Mouse (Mus musculus): ENCODE measurements around the gene Etfbkmt. TPM values are rescaled to one million over a fixed set of nuclear protein-coding genes. Genes with fewer than 3 reads are reported as not detected.

Etfbkmt gene
- polyA plus RNA-seq, 1 experiment from 2014 or later, result 14.5 TPM

DNA sequence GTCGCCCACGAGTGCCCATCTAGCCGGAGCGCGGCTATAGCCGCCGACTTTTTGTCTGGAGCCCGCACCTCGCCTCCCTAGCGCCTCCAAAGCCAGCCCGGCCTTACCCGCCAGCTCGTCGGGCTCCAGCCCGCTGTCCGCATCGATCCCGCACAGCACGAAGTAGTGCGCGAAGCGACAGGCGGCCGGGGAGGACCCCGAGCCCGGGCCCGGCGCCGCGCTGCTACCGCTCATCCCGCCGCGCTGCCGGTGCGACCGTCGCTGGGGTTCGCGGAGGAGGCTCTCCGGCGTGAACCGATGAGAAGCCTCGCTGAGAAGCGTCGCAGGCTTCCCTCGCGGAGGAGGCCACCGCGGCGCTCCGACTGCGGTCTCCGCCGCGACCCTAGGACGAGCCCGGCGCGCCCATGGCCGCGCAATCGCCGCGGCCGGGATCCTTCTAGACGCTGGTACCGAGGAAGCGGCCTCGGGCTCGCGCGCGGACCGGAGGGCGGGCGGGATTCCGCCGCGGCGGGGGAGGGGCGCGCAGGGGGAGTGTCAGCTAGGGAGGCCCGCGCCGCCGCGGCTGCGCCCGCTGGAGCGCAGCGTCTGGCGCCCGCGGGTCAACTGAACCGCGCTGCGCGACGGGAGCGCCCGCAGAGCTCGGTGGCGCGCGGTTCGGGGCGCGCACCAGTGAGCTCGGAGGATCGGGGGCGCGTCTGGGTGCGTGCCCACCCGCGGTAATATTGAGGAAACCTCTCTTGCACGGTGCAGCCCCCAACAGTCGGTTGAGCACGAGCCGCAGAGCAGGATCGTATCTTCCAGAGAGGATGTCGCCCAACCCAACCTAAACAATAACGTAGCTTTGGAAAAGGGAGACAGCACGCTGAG lies 38.3 kb upstream of the Etfbkmt start, which contains the start of gene Dennd5b:
TSS of gene Dennd5b (minus strand) at position 605 of the 867 bp plus-strand sequence.
- H3K9me3 ChIP-seq (replicated peaks; ENCODE audit: control insufficient read depth, low read length), result no peaks in the 10 kb centered on the region
- H3K36me3 ChIP-seq (ENCODE audit: control insufficient read depth, insufficient read depth), result no peaks in the 10 kb centered on the region
- ATAC-seq (replicated peaks; ENCODE audit: extremely low read depth, insufficient read depth, low FRiP score), result peak; percentile 96
- H3K9ac ChIP-seq (ENCODE audit: low read length), result peak within 1 kb of the TSS; percentile 96
- H3K4me3 ChIP-seq (ENCODE audit: low read length), result peak within 1 kb of the TSS; percentile 97
- WGBS, result under 1% methylated on average over 121 of the region's 124 CpGs
- H3K27ac ChIP-seq (ENCODE audit: low read length), result peak within 1 kb of the TSS; percentile 95
- H3K4me2 ChIP-seq (ENCODE audit: low read depth, low read length), result peak within 1 kb of the TSS; percentile 87
- H3K27me3 ChIP-seq (ENCODE audit: control insufficient read depth, insufficient read depth, low read length), result no peaks in the 10 kb centered on the region
- H3K4me1 ChIP-seq (ENCODE audit: control insufficient read depth, insufficient read depth, low read length), result peaks cover 3% of the 10 kb centered on the region; the same call in 1 of the 2 replicates

DNA sequence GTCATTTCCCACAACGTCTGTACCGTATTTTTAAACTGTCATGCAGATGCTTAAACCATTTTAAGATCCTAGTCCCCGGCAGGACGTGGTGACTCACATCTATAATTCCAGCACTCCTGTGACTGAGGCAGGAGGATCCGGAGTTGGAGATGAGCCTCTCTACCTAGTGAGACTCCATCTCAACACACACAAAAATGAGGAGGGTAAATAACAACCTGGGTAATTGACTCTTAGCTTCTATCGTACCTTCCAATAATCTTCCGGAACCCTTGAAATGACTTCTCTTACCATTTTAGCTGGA lies 37.8 kb upstream of the Etfbkmt start:
- Histone ChIP-seq H3K27ac (ENCODE audit: low read length) (peak overlapping the region; percentile 95), H3K4me1 (ENCODE audit: control insufficient read depth, insufficient read depth, low read length) (peaks cover 3% of the 10 kb centered on the region; the same call in 1 of the 2 replicates), H3K36me3 (ENCODE audit: control insufficient read depth, insufficient read depth) (no peaks in the 10 kb centered on the region), H3K4me3 (ENCODE audit: low read length) (peak overlapping the region; percentile 97), H3K27me3 (ENCODE audit: control insufficient read depth, insufficient read depth, low read length) (no peaks in the 10 kb centered on the region), H3K9ac (ENCODE audit: low read length) (peak overlapping the region; percentile 96), H3K9me3 (replicated peaks; ENCODE audit: control insufficient read depth, low read length) (0 out of 2 replicates have a peak, but pooled peaks cover 2% of the 10 kb centered on the region), H3K4me2 (ENCODE audit: low read depth, low read length) (peak overlapping the region; percentile 87)
- 7% methylated on average over 7 of the region's 7 CpGs for WGBS
- peak; percentile 46 for ATAC-seq (replicated peaks; ENCODE audit: extremely low read depth, insufficient read depth, low FRiP score)

GRCm38 (mm10) chr6:149103451-149103850 lies 36.2 kb upstream of the Etfbkmt start:
- Histone ChIP-seq H3K27me3 (ENCODE audit: control insufficient read depth, insufficient read depth, low read length) (no peaks in the 10 kb centered on the region), H3K4me1 (ENCODE audit: control insufficient read depth, insufficient read depth, low read length) (peaks cover 3% of the 10 kb centered on the region; the same call in 1 of the 2 replicates), H3K27ac (ENCODE audit: low read length) (no peak overlapping the region)

GRCm38 (mm10) chr6:149107615-149108014 lies 32.0 kb upstream of the Etfbkmt start:
- H3K27me3 ChIP-seq (ENCODE audit: control insufficient read depth, insufficient read depth, low read length), result no peaks in the 10 kb centered on the region
- H3K27ac ChIP-seq (ENCODE audit: low read length), result no peak overlapping the region
- H3K4me2 ChIP-seq (ENCODE audit: low read depth, low read length), result no peak overlapping the region
- no peaks in the 10 kb centered on the region for H3K36me3 ChIP-seq (ENCODE audit: control insufficient read depth, insufficient read depth)
- H3K9me3 ChIP-seq (replicated peaks; ENCODE audit: control insufficient read depth, low read length), result 0 out of 2 replicates have a peak, but pooled peaks cover 2% of the 10 kb centered on the region
- WGBS, result 63% methylated on average over 3 of the region's 3 CpGs
- no peak overlapping the region for H3K9ac ChIP-seq (ENCODE audit: low read length)
- H3K4me3 ChIP-seq (ENCODE audit: low read length), result no peak overlapping the region
- no peak for ATAC-seq (replicated peaks; ENCODE audit: extremely low read depth, insufficient read depth, low FRiP score)
- H3K4me1 ChIP-seq (ENCODE audit: control insufficient read depth, insufficient read depth, low read length), result no peaks in the 10 kb centered on the region

More at GRCm38 (mm10) chr6:149103451-149103850, 36.2 kb upstream of the Etfbkmt start:
- H3K4me3 ChIP-seq (ENCODE audit: low read length), result no peak overlapping the region
- WGBS, result 81% methylated on average over 1 of the region's 1 CpGs
- 0 out of 2 replicates have a peak, but pooled peaks cover 2% of the 10 kb centered on the region for H3K9me3 ChIP-seq (replicated peaks; ENCODE audit: control insufficient read depth, low read length)
- no peaks in the 10 kb centered on the region for H3K36me3 ChIP-seq (ENCODE audit: control insufficient read depth, insufficient read depth)
- no peak for ATAC-seq (replicated peaks; ENCODE audit: extremely low read depth, insufficient read depth, low FRiP score)
- no peak overlapping the region for H3K4me2 ChIP-seq (ENCODE audit: low read depth, low read length)
- no peak overlapping the region for H3K9ac ChIP-seq (ENCODE audit: low read length)

GRCm38 (mm10) chr6:149108909-149109308 lies 30.7 kb upstream of the Etfbkmt start:
- no peak overlapping the region for H3K27ac ChIP-seq (ENCODE audit: low read length)
- H3K4me3 ChIP-seq (ENCODE audit: low read length), result no peak overlapping the region
- WGBS, result 59% methylated on average over 2 of the region's 2 CpGs
- no peak for ATAC-seq (replicated peaks; ENCODE audit: extremely low read depth, insufficient read depth, low FRiP score)
- H3K27me3 ChIP-seq (ENCODE audit: control insufficient read depth, insufficient read depth, low read length), result no peaks in the 10 kb centered on the region
- 0 out of 2 replicates have a peak, but pooled peaks cover 2% of the 10 kb centered on the region for H3K9me3 ChIP-seq (replicated peaks; ENCODE audit: control insufficient read depth, low read length)
- H3K9ac ChIP-seq (ENCODE audit: low read length), result no peak overlapping the region
- H3K4me2 ChIP-seq (ENCODE audit: low read depth, low read length), result no peak overlapping the region
- no peaks in the 10 kb centered on the region for H3K4me1 ChIP-seq (ENCODE audit: control insufficient read depth, insufficient read depth, low read length)
- no peaks in the 10 kb centered on the region for H3K36me3 ChIP-seq (ENCODE audit: control insufficient read depth, insufficient read depth)

- Histone ChIP-seq H3K27me3 (ENCODE audit: control insufficient read depth, insufficient read depth, low read length) (no peaks in the 10 kb centered on the region), H3K4me1 (ENCODE audit: control insufficient read depth, insufficient read depth, low read length) (peaks cover 3% of the 10 kb centered on the region; the same call in 1 of the 2 replicates), H3K36me3 (ENCODE audit: control insufficient read depth, insufficient read depth) (no peaks in the 10 kb centered on the region), H3K9me3 (replicated peaks; ENCODE audit: control insufficient read depth, low read length) (no peaks in the 10 kb centered on the region), H3K27ac (ENCODE audit: low read length) (no peak overlapping the region), H3K4me2 (ENCODE audit: low read depth, low read length) (no peak overlapping the region), H3K9ac (ENCODE audit: low read length) (no peak overlapping the region), H3K4me3 (ENCODE audit: low read length) (no peak overlapping the region)
- no peak for ATAC-seq (replicated peaks; ENCODE audit: extremely low read depth, insufficient read depth, low FRiP score)
Measured at GRCm38 (mm10) chr6:149116992-149117391, 22.7 kb upstream of the Etfbkmt start.

DNA sequence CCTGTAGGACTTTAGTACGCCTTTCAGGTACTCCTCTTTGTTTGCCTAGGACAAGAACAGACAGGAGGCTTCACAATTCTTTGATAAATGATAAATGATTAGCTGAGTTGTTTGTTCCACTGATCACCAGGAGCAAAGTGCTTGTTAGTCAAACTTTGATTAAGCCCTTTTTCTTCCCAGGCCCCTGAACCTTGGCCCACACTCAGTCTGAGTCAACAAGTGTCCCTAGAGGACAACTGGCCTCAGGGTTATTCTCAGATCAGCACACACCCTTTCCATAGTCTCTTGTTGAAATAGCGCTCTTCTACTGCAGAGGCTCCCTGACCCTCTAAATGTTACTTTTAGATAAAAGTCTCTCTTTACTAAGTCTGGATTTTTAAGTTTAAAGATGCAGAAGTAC lies 20.7 kb upstream of the Etfbkmt start:
- Histone ChIP-seq H3K4me2 (ENCODE audit: low read depth, low read length) (no peak overlapping the region), H3K9me3 (replicated peaks; ENCODE audit: control insufficient read depth, low read length) (no peaks in the 10 kb centered on the region), H3K36me3 (ENCODE audit: control insufficient read depth, insufficient read depth) (no peaks in the 10 kb centered on the region), H3K4me1 (ENCODE audit: control insufficient read depth, insufficient read depth, low read length) (peaks cover 3% of the 10 kb centered on the region; the same call in 1 of the 2 replicates), H3K4me3 (ENCODE audit: low read length) (no peak overlapping the region), H3K9ac (ENCODE audit: low read length) (no peak overlapping the region), H3K27ac (ENCODE audit: low read length) (no peak overlapping the region), H3K27me3 (ENCODE audit: control insufficient read depth, insufficient read depth, low read length) (no peaks in the 10 kb centered on the region)
- no peak; the same call in 1 of the 2 replicates for ATAC-seq (replicated peaks; ENCODE audit: extremely low read depth, insufficient read depth, low FRiP score)
- 45% methylated on average over 2 of the region's 2 CpGs for WGBS

GRCm38 (mm10) chr6:149119853-149120252 lies 19.8 kb upstream of the Etfbkmt start:
- 30% methylated on average over 2 of the region's 2 CpGs for WGBS
- no peaks in the 10 kb centered on the region for H3K9me3 ChIP-seq (replicated peaks; ENCODE audit: control insufficient read depth, low read length)
- 0 out of 2 replicates have a peak, but pooled peaks have one; percentile 37 for ATAC-seq (replicated peaks; ENCODE audit: extremely low read depth, insufficient read depth, low FRiP score)

GRCm38 (mm10) chr6:149123042-149123441 lies 16.6 kb upstream of the Etfbkmt start:
- Histone ChIP-seq H3K9me3 (replicated peaks; ENCODE audit: control insufficient read depth, low read length) (no peaks in the 10 kb centered on the region), H3K9ac (ENCODE audit: low read length) (no peak overlapping the region), H3K4me2 (ENCODE audit: low read depth, low read length) (no peak overlapping the region), H3K27ac (ENCODE audit: low read length) (no peak overlapping the region), H3K36me3 (ENCODE audit: control insufficient read depth, insufficient read depth) (no peaks in the 10 kb centered on the region), H3K4me3 (ENCODE audit: low read length) (no peak overlapping the region), H3K27me3 (ENCODE audit: control insufficient read depth, insufficient read depth, low read length) (no peaks in the 10 kb centered on the region), H3K4me1 (ENCODE audit: control insufficient read depth, insufficient read depth, low read length) (peaks cover 3% of the 10 kb centered on the region; the same call in 1 of the 2 replicates)
- no peak for ATAC-seq (replicated peaks; ENCODE audit: extremely low read depth, insufficient read depth, low FRiP score)
- WGBS, result 86% methylated on average over 3 of the region's 3 CpGs

More at GRCm38 (mm10) chr6:149119853-149120252, 19.8 kb upstream of the Etfbkmt start:
- Histone ChIP-seq H3K4me2 (ENCODE audit: low read depth, low read length) (no peak overlapping the region), H3K36me3 (ENCODE audit: control insufficient read depth, insufficient read depth) (no peaks in the 10 kb centered on the region), H3K4me1 (ENCODE audit: control insufficient read depth, insufficient read depth, low read length) (peaks cover 3% of the 10 kb centered on the region; the same call in 1 of the 2 replicates), H3K27ac (ENCODE audit: low read length) (no peak overlapping the region), H3K4me3 (ENCODE audit: low read length) (no peak overlapping the region), H3K27me3 (ENCODE audit: control insufficient read depth, insufficient read depth, low read length) (no peaks in the 10 kb centered on the region), H3K9ac (ENCODE audit: low read length) (no peak overlapping the region)

Data from heart, embryonic 16.5 days (tissue).